Mouse (Mus musculus) erythroid progenitor cell, adult 5-6 weeks (primary cell): ENCODE results near the gene Sowaha. TPM values are rescaled to one million over a fixed set of nuclear protein-coding genes. Genes with fewer than 3 reads are reported as not detected.

Experiments used
- ATAC-seq: replicated peaks from 2 replicates; pipeline ENCODE4 v1.8.0; 2016; ENCODE audit warnings: moderate number of reproducible peaks, mild to moderate bottlenecking, moderate TSS enrichment, inconsistent platforms; ENCODE audit not compliant: poor library complexity, low FRiP score, severe bottlenecking
- total RNA-seq, 2 experiments: library from RNA; stranded (forward) in 1 of 2; stranded (reverse) in 1 of 2; fragments of 150-400 nt in 1 of 2; fragments of 186-747, 209-891 nt in 1 of 2; gene quantifications; 2 replicates each; pipeline versions ENCODE4 v1.2.3 to v1.2.4; 2015 to 2017; ENCODE audit warnings: low replicate concordance in 2 of 2

Sowaha gene
- total RNA-seq (2015; ENCODE audit: low replicate concordance) (29.9 and 42.8 TPM in 2 replicates), total RNA-seq (2017; ENCODE audit: low replicate concordance) (36.8 and 50.7 TPM in 2 replicates)

GRCm38 (mm10) chr11:53479783-53480301 lies at the start of gene Sowaha, which contains the start of gene Gm9945:
Gene Sowaha (minus strand): TSS chr11:53480274.
Gene Gm9945 (plus strand): TSS chr11:53480166.
- ATAC-seq = peak; percentile 67

GRCm38 (mm10) chr11:53529253-53529557 lies 49.1 kb upstream of the Sowaha start:
- no peak for ATAC-seq

- 0 out of 2 replicates have a peak, but pooled peaks have one; percentile 36 for ATAC-seq
Measured at GRCm38 (mm10) chr11:53528397-53529252, 48.6 kb upstream of the Sowaha start.

GRCm38 (mm10) chr11:53525461-53525860 lies 45.4 kb upstream of the Sowaha start:
- no peak for ATAC-seq

GRCm38 (mm10) chr11:53524905-53525304 lies 44.8 kb upstream of the Sowaha start:
- no peak for ATAC-seq

- ATAC-seq = no peak
Measured at GRCm38 (mm10) chr11:53523545-53524405, 43.7 kb upstream of the Sowaha start.

GRCm38 (mm10) chr11:53522930-53523329 lies 42.9 kb upstream of the Sowaha start:
- no peak for ATAC-seq

- no peak for ATAC-seq
Measured at GRCm38 (mm10) chr11:53522362-53522761, 42.3 kb upstream of the Sowaha start.

- ATAC-seq = peak; percentile 62
Measured at GRCm38 (mm10) chr11:53521821-53522131, 41.7 kb upstream of the Sowaha start.

- peak; percentile 8 for ATAC-seq
Measured at GRCm38 (mm10) chr11:53521120-53521820, 41.2 kb upstream of the Sowaha start.

- ATAC-seq = peak; percentile 77
Measured at GRCm38 (mm10) chr11:53520122-53520978, 40.3 kb upstream of the Sowaha start.

- ATAC-seq = peak; percentile 56
Measured at GRCm38 (mm10) chr11:53519207-53520121, 39.4 kb upstream of the Sowaha start, which contains the start of gene Sept8. Gene Sept8 (plus strand): TSS chr11:53519257.

- 0 out of 2 replicates have a peak, but pooled peaks have one; percentile 31 for ATAC-seq
Measured at GRCm38 (mm10) chr11:53518759-53519158, 38.7 kb upstream of the Sowaha start.

- ATAC-seq = no peak
Measured at GRCm38 (mm10) chr11:53516775-53517627, 36.9 kb upstream of the Sowaha start.

- no peak for ATAC-seq
Measured at GRCm38 (mm10) chr11:53510351-53510750, 30.3 kb upstream of the Sowaha start.

GRCm38 (mm10) chr11:53508591-53508990 lies 28.5 kb upstream of the Sowaha start:
- no peak for ATAC-seq

- ATAC-seq = no peak
Measured at GRCm38 (mm10) chr11:53508152-53508551, 28.1 kb upstream of the Sowaha start.
